Mouse (Mus musculus) retina, embryonic 14.5 days (tissue): Measurements from ENCODE around the gene Map3k6.

Experiments
- DNase-seq: peaks from one replicate; pipeline ENCODE4 v3.0.0-alpha.2; 2015; ENCODE audit warnings: low spot score

Map3k6 gene

DNA sequence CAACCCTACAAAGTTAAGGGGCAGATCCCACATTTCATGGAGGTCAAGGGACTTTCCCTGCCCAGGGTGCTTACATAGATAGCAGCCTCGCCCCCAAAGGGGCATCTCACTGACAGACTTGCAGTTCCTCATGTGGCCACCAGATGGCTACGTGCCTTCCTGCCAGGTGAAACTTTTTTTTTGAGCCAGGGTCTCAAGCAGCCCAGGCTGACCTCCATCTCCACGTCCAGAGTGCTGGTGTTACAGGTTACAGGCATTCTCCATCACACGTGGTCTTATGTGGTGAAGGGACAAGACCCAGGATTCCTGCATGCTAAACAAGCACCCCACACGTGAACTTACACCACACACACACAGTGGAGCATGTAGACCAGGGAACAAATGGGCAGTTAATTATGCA, 23.0 kb upstream of the Map3k6 start:
- peak; percentile 86 for DNase-seq

DNA sequence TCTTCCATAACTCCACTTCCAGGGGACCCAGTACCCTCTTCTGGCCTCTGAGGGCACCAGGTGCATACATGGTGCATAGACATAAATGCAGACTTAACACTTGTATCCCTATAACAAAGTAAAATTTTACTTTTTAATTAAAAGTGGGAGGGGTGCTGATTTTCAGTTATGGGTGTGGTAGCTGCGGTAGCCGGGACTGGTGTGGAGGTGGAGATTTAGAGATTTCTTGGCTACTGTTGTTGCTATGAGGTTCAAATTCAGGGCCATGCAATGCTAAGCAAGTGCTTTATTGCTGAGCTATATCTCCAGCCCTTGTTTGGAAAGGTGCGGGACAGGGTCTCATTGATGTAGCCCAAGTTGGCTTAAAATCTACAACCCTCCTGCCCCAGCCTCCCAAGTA, 21.9 kb upstream of the Map3k6 start:
- no peak for DNase-seq

- no peak for DNase-seq
Observed at GRCm38 (mm10) chr4:133220656-133221055, 20.0 kb upstream of the Map3k6 start.

GRCm38 (mm10) chr4:133221701-133222100, 18.9 kb upstream of the Map3k6 start:
- no peak for DNase-seq

GRCm38 (mm10) chr4:133223875-133224274, 16.7 kb upstream of the Map3k6 start:
- no peak for DNase-seq

GRCm38 (mm10) chr4:133226073-133226472, 14.5 kb upstream of the Map3k6 start:
- DNase-seq: no peak

GRCm38 (mm10) chr4:133227636-133228035, 13.0 kb upstream of the Map3k6 start:
- no peak for DNase-seq

- DNase-seq: no peak
Observed at GRCm38 (mm10) chr4:133229582-133229981, 11.0 kb upstream of the Map3k6 start.

DNA sequence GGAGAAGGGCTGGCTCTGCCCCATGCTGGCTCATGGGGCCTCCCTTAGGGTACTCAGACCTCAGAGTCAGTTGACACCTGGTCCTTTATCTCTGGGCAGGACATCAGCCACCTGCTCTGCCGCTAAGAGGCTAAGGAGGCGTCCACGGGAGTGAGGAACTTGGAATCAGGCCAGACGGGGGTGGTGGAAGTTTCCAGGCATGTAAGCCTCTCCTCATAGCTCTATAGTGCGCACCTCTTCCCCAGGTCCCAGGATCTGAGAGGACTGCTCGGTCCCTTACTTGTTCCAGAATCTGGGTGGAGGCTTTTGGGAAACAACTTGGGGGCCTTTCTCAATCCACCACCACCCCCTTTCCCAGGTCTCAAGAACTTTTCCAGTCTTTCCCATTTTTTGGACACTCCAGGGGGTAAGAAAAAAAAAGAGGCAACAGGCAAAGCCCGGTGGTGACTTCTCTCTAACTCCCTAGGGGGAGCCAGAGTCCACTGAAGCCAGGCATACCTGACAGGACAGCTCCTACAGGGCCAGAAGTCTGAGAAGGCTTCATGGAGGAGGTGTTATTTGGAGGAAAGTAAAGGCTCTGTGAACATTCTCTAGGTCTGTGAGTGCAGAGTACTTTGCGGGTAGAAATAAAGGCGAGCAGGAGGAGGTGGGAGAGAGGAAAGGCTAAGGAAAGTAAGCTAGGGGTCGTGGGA, 7.2 kb upstream of the Map3k6 start:
- peak; percentile 62 for DNase-seq

GRCm38 (mm10) chr4:133234771-133235170, 5.8 kb upstream of the Map3k6 start:
- DNase-seq: no peak

GRCm38 (mm10) chr4:133235415-133235814, 5.2 kb upstream of the Map3k6 start:
- no peak for DNase-seq

GRCm38 (mm10) chr4:133237911-133238310, 2.7 kb upstream of the Map3k6 start:
- no peak for DNase-seq

- peak; percentile 85 for DNase-seq
Observed at GRCm38 (mm10) chr4:133240934-133241908, 603 bp downstream of the Map3k6 start.

DNA sequence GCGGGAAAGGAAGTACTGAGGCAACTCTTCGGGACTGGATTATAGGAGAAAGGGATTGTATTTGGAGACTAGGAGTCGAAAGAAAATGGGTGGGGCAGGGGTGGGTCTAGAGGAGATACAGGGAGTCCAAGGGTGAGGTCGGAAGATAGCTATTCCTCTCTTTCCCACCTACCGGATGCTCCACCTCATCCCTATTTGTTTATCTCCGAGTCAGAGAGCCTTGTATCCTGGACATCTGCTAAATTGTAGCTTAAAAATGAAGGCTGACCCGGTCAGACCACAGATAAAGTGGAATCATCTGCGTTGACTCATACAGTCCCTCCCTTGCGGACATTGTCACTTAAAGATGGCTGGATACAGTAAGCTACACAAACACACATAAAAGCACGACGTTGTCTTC, 1.3 kb downstream of the Map3k6 start:
- DNase-seq: no peak

GRCm38 (mm10) chr4:133242710-133243109, 2.1 kb downstream of the Map3k6 start:
- no peak for DNase-seq

DNA sequence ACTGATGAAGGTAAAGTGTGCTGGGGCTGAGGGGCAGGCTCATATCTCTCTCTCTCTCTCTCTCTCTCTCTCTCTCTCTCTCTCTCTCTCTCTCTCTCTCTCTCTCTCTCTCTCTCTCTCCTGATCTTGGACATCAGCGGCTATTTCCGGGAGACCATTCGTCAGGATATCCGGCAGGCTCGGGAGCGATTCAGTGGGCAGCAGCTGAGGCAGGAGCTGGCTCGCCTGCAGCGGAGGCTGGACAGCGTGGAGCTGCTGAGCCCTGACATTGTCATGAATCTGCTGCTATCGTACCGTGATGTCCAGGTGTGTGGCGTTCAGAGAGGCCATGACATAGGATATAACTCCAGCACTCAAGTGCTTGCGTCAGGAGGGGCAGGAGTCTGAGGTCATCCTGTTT, 2.9 kb downstream of the Map3k6 start:
- DNase-seq: no peak

- no peak for DNase-seq
Observed at GRCm38 (mm10) chr4:133244289-133244688, 3.7 kb downstream of the Map3k6 start.

GRCm38 (mm10) chr4:133247072-133247471, 6.5 kb downstream of the Map3k6 start:
- no peak for DNase-seq

GRCm38 (mm10) chr4:133247806-133248449, 7.3 kb downstream of the Map3k6 start:
- DNase-seq: no peak

- DNase-seq: peak; percentile 86
Observed at GRCm38 (mm10) chr4:133250609-133251008, 10.0 kb downstream of the Map3k6 start.

GRCm38 (mm10) chr4:133251214-133251613, 10.6 kb downstream of the Map3k6 start:
- peak; percentile 13 for DNase-seq

GRCm38 (mm10) chr4:133252089-133252488, 11.5 kb downstream of the Map3k6 start:
- DNase-seq: peak; percentile 17

DNA sequence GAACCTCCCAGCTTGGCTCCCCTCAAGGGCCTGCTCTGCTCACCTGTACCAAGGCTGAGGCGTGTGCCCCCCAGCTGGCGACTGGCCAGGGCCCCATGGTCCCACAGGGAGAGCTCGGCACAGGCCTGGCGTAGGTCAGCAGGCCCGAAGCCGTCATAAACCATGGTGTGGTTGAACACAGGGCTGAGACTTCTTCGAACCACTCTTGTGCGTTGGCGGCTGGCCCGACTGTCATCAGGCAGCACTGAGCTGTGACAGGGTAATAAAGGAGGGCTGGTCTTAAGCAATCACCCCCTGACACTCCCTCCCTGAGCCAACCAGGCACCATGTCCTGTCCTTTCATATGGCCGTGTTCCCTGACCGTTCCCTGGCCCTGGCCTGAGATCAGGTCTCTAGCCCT, 12.8 kb downstream of the Map3k6 start:
- no peak for DNase-seq
